In genomic region chr9:22993531-22993930, GRCm38 (mm10) we compare ENCODE assay signal across 22 mouse cellular contexts.
DNase-seq lines count a peak whose midpoint lies in the region; ATAC-seq and TF ChIP-seq lines count a peak whose summit lies in the region.
"Had no signal": no experiment of that assay in that cellular context is flagged by ENCODE, and none has a peak within 500 bp of the region (broad histone marks: within the 10 kb centered on the region; RNA-seq: fewer than 3 reads in every experiment).

No protein-coding gene starts in this region.

- H3K27ac ChIP-seq in hindbrain, embryonic 10.5 days, result 0 out of 2 replicates have a peak overlapping the region, but pooled peaks have one; percentile 16
- no peak overlapping the region for H3K27ac ChIP-seq in hindbrain, postnatal 0 days
- H3K27ac ChIP-seq in embryonic facial prominence, embryonic 11.5 days (replicated peaks; ENCODE audit: low read depth, low read length), result no peak overlapping the region
- no peak overlapping the region for H3K27ac ChIP-seq in embryonic facial prominence, embryonic 14.5 days (replicated peaks; ENCODE audit: low read depth, low read length)
- H3K27ac ChIP-seq: embryonic facial prominence, embryonic 15.5 days; forebrain, embryonic 10.5 days; forebrain, embryonic 12.5 days had no signal

- H3K36me3 ChIP-seq in hindbrain, embryonic 10.5 days, result no peaks in the 10 kb centered on the region
- no peaks in the 10 kb centered on the region for H3K36me3 ChIP-seq in hindbrain, postnatal 0 days (ENCODE audit: insufficient read depth, low read length)
- H3K36me3 ChIP-seq in embryonic facial prominence, embryonic 11.5 days (replicated peaks; ENCODE audit: control insufficient read depth, insufficient read depth, low read depth, low read length), result no peaks in the 10 kb centered on the region
- no peaks in the 10 kb centered on the region for H3K36me3 ChIP-seq in embryonic facial prominence, embryonic 14.5 days (ENCODE audit: control insufficient read depth, insufficient read depth, low read length)
- H3K36me3 ChIP-seq: embryonic facial prominence, embryonic 15.5 days; forebrain, embryonic 10.5 days; forebrain, embryonic 12.5 days had no signal

- no peaks in the 10 kb centered on the region for H3K4me1 ChIP-seq in hindbrain, embryonic 10.5 days (replicated peaks)
- no peaks in the 10 kb centered on the region for H3K4me1 ChIP-seq in hindbrain, postnatal 0 days (ENCODE audit: insufficient read depth, low read length)
- no peaks in the 10 kb centered on the region for H3K4me1 ChIP-seq in embryonic facial prominence, embryonic 11.5 days (ENCODE audit: control insufficient read depth, insufficient read depth, low read length)
- H3K4me1 ChIP-seq in embryonic facial prominence, embryonic 14.5 days (ENCODE audit: control insufficient read depth, insufficient read depth, low read length), result peaks cover 6% of the 10 kb centered on the region; the same call in 1 of the 2 replicates
- H3K4me1 ChIP-seq: embryonic facial prominence, embryonic 15.5 days; forebrain, embryonic 12.5 days had no signal

- no peak overlapping the region for H3K9ac ChIP-seq in hindbrain, postnatal 0 days (replicated peaks; ENCODE audit: low read length)
- no peak overlapping the region for H3K9ac ChIP-seq in embryonic facial prominence, embryonic 11.5 days (replicated peaks; ENCODE audit: low read length)
- H3K9ac ChIP-seq in embryonic facial prominence, embryonic 14.5 days (ENCODE audit: low read depth, low read length), result no peak overlapping the region
- H3K9ac ChIP-seq: embryonic facial prominence, embryonic 15.5 days; forebrain, embryonic 12.5 days had no signal

- H3K4me2 ChIP-seq in hindbrain, postnatal 0 days (ENCODE audit: low read depth, low read length), result no peak overlapping the region
- H3K4me2 ChIP-seq in embryonic facial prominence, embryonic 11.5 days (ENCODE audit: low read depth, low read length), result no peak overlapping the region
- H3K4me2 ChIP-seq in embryonic facial prominence, embryonic 14.5 days (ENCODE audit: low read depth, low read length), result no peak overlapping the region
- H3K4me2 ChIP-seq: embryonic facial prominence, embryonic 15.5 days; forebrain, embryonic 12.5 days had no signal

- no peak overlapping the region for H3K4me3 ChIP-seq in hindbrain, embryonic 10.5 days
- no peak overlapping the region for H3K4me3 ChIP-seq in hindbrain, postnatal 0 days (ENCODE audit: low read length)
- no peak overlapping the region for H3K4me3 ChIP-seq in embryonic facial prominence, embryonic 11.5 days (ENCODE audit: low read depth, low read length)
- no peak overlapping the region for H3K4me3 ChIP-seq in embryonic facial prominence, embryonic 14.5 days (ENCODE audit: low read depth, low read length)
- H3K4me3 ChIP-seq: embryonic facial prominence, embryonic 15.5 days; erythroblast, embryonic 14.5 days; forebrain, embryonic 10.5 days; forebrain, embryonic 12.5 days had no signal

- H3K27me3 ChIP-seq in hindbrain, embryonic 10.5 days (ENCODE audit: insufficient read depth, poor library complexity, severe bottlenecking), result no peaks in the 10 kb centered on the region
- H3K27me3 ChIP-seq in hindbrain, postnatal 0 days (ENCODE audit: insufficient read depth, low read length), result no peaks in the 10 kb centered on the region
- no peaks in the 10 kb centered on the region for H3K27me3 ChIP-seq in embryonic facial prominence, embryonic 11.5 days (ENCODE audit: control insufficient read depth, insufficient read depth, low read length)
- H3K27me3 ChIP-seq in embryonic facial prominence, embryonic 14.5 days (replicated peaks; ENCODE audit: control insufficient read depth, insufficient read depth, low read length), result no peaks in the 10 kb centered on the region
- H3K27me3 ChIP-seq: forebrain, embryonic 12.5 days had no signal

- DNase-seq in hindbrain, embryonic 10.5 days (ENCODE audit: low spot score), result no peak
- no peak for DNase-seq in hindbrain, postnatal 0 days (ENCODE audit: low spot score)
- peak; percentile 19 for DNase-seq in testis, postnatal 10 days (ENCODE audit: low spot score)
- DNase-seq in testis, postnatal 14 days (ENCODE audit: low spot score), result no peak
- peak; percentile 43 for DNase-seq in embryonic facial prominence, embryonic 11.5 days (ENCODE audit: low spot score)
- peak; percentile 54 for DNase-seq in embryonic facial prominence, embryonic 14.5 days (ENCODE audit: low spot score)
- DNase-seq in embryo, embryonic 9.5 days (ENCODE audit: extremely low spot score), result no peak
- DNase-seq in layer of hippocampus, adult 9-10 months (ENCODE audit: low spot score), result no peak
- DNase-seq: adrenal gland, adult 8-10 months; adrenal gland, postnatal 14 days; adrenal gland, postnatal 36 days; cerebellum, adult 11-12 months; cerebellum, adult 2 months; cerebellum, adult 9-10 months; cerebellum, postnatal 10 days; cerebellum, postnatal 25 days had no signal

- ATAC-seq in hindbrain, postnatal 0 days, result no peak
- no peak for ATAC-seq in embryonic facial prominence, embryonic 11.5 days (replicated peaks; ENCODE audit: insufficient number of reproducible peaks, low FRiP score, low TSS enrichment, low read depth)
- ATAC-seq in embryonic facial prominence, embryonic 14.5 days (ENCODE audit: low read depth), result no peak
- ATAC-seq: forebrain, embryonic 14.5 days; forebrain, embryonic 16.5 days had no signal

- H3K9me3 ChIP-seq in hindbrain, embryonic 10.5 days, result no peaks in the 10 kb centered on the region
- no peaks in the 10 kb centered on the region for H3K9me3 ChIP-seq in hindbrain, postnatal 0 days (ENCODE audit: low read length)
- H3K9me3 ChIP-seq in embryonic facial prominence, embryonic 11.5 days (replicated peaks; ENCODE audit: control insufficient read depth, low read length), result no peaks in the 10 kb centered on the region
- no peaks in the 10 kb centered on the region for H3K9me3 ChIP-seq in embryonic facial prominence, embryonic 14.5 days (ENCODE audit: control insufficient read depth, low read length)
- H3K9me3 ChIP-seq: embryonic facial prominence, embryonic 15.5 days; forebrain, embryonic 10.5 days; forebrain, embryonic 12.5 days had no signal

- WGBS in hindbrain, embryonic 10.5 days, result 79% methylated on average over 5 of the region's 5 CpGs
- WGBS in hindbrain, postnatal 0 days, result 82% methylated on average over 5 of the region's 5 CpGs
- WGBS in embryonic facial prominence, embryonic 11.5 days, result 54% methylated on average over 5 of the region's 5 CpGs
- WGBS in embryonic facial prominence, embryonic 14.5 days, result 48% methylated on average over 5 of the region's 5 CpGs

- TF ChIP-seq CTCF in hindbrain, postnatal 0 days (IDR thresholded peaks at IDR 0.05; ENCODE audit: low read depth), result no peak

Comparison
In these comparisons a context has a peak if more than half of its experiments do, and no peak if none do; other contexts are left out.
1. DNase-seq: peak in testis, postnatal 10 days (single experiment), embryonic facial prominence, embryonic 11.5 days (single experiment) and embryonic facial prominence, embryonic 14.5 days (single experiment); none in hindbrain, embryonic 10.5 days (single experiment), hindbrain, postnatal 0 days (single experiment), testis, postnatal 14 days (single experiment), embryo, embryonic 9.5 days (single experiment) and layer of hippocampus, adult 9-10 months (single experiment).